Mouse (Mus musculus) B cell, adult 2 months (primary cell): ENCODE results near the gene Kcnq1.

Source experiments
- DNase-seq, 2 experiments: peaks; one replicate each; pipeline ENCODE4 v3.0.0; 2022

Kcnq1 gene

DNA sequence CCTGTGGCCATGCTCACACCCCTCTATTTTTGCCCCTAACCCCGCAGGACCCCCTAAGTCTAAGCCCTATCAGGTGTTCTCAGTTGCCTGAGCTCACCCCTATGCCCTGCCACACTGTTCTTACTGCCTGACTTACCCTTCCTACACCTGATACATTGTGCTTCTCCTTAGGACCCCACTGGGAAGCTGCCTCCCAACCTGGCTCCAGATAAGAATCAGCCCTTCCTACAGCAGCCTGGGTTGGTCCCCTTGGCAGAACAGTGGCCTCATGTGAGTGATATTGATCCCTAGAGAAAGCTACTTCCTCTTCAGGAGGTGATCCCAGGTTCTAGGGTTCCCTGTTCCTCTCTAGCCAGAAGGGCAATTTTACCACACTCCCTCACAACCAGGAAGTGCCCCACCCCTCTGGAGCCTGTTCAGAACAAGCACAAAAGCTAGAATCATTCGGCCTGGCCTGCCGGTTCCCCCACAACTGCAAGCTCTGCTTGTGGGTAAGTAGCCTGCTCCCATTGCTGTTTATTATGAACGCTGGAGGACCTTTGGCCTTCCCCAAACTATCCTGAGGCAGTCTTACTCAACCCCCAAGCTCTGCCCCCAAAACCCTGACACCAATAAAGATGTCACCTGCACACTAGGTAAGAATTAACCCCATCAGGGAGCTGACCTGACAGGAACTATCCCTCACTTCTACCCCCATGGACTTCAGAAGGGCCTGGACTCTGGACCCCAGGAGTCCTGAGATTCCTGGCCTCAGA lies 367.4 kb downstream of the Kcnq1 start, which contains the start of gene Slc22a18:
Gene Slc22a18 (plus strand): TSS at position 390 of the 755 bp plus-strand sequence.
- DNase-seq = no peak

DNA sequence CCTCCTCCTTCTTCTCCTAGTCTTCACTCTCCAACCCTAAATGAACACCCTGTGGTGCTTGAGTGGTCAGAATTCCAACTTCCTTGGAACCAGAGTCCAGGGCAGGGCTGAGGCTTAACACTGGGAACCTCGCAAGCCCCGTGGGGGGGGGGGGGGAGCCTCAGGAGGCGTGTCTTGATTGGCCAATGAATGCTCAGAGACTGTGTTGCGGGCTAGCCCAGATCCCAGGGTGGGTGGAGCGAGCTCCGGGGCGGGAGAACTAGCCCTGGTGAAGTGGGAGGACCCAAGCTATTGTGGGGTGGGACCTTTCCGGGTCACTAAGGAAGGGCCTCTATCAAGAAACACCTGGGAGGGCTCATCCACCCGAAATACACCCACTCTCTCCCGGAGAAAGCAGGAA lies 368.6 kb downstream of the Kcnq1 start:
- no peak for DNase-seq

DNA sequence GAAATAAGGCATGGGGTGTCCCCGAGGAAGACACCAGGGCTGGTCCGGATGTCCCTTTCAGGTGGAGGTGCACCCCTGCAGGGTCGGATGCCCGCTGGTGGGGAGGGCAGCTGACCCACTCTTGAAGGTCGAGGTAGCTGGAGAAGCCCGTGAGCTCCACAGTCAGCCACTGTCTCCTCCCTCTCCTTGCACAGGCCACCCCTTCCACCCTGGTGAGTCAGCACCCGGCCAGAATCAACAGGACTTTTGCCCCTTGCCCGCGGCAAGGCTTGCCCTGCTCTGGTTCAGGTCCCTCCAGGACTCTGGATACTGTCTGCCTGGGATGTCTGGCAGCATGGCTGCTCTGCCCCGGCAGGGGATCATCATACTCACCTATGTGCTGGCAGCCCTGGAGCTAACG lies 369.7 kb downstream of the Kcnq1 start:
- no peak for DNase-seq
